Mouse (Mus musculus) cerebellum, adult 2 months (tissue): ENCODE measurements around the gene Hibch.

Experiments
- CTCF ChIP-seq: fragments of 200-500 bp; IDR thresholded peaks from 2 replicates; pipeline ENCODE4 v1.5.1; 2011; ENCODE audit warnings: low read depth, mild to moderate bottlenecking, control low read depth, low read length, moderate library complexity, borderline replicate concordance; ENCODE audit not compliant: insufficient read depth
- POLR2A ChIP-seq: fragments of 200-500 bp; IDR thresholded peaks from 2 replicates; pipeline ENCODE4 v1.6.1; 2011; ENCODE audit warnings: low read length, control low read depth, borderline replicate concordance; ENCODE audit not compliant: insufficient read depth

DNA sequence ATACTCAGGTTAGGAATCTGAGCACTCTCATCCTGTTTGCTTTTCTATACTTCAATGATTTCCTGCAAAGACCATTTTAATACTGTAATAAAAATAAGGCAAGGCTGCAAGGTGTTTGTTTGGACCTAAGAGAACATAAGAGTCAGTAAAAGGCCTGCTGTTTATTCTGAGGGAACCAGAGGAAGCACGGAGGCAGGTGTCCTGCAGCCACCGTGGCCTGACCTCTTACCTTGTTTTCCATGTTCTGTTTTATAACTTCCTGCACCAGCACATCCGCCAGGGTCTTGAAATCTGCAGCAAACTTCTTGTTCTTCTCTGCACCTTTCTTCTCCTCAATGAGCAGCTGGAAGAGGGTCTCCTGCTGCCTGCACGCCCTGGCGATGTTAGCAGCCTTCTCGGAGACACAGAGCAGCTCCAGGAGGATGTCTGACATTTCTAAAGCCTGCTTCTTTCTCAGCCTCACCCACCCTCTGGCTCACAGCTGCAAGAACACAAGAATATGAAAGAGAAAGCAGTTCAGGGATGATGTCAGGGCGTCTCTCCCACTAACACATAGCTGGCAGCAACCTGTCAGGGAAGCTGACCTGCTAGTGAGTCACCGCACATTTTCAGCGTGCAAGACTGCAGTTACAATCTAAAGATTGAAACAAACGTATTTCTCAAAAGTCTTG lies 45.5 kb upstream of the Hibch start:
- TF ChIP-seq POLR2A = no peak
- TF ChIP-seq CTCF = no peak
